Mouse (Mus musculus) heart, embryonic 14.5 days (tissue): ENCODE results near the gene Xkr7. TPM values are rescaled to one million over a fixed set of nuclear protein-coding genes. Genes with fewer than 3 reads are reported as not detected.

Experiments
- ATAC-seq: fragments of 200-750 bp; cut with Nextera tagmentation; 2 replicates; pipeline ENCODE4 v1.8.0; 2017; ENCODE audit warnings: low read depth, moderate TSS enrichment; ENCODE audit not compliant: insufficient number of reproducible peaks, insufficient read depth, low FRiP score
- H3K27ac ChIP-seq, 2 experiments: fragments of 200-500 bp in 1 of 2; fragments of 300-500 bp in 1 of 2; sonication (generic) in 1 of 2; replicated peaks in 1 of 2; 2 replicates each; pipeline ENCODE4 v1.5.1; 2012 to 2014; ENCODE audit warnings: low read depth in 2 of 2, low read length in 2 of 2, control low read depth in 1 of 2, mild to moderate bottlenecking in 1 of 2, mixed read lengths in 1 of 2; ENCODE audit not compliant: control insufficient read depth in 1 of 2, insufficient read depth in 1 of 2
- H3K27me3 ChIP-seq: fragments of 300-500 bp; sonication (generic); 2 replicates; pipeline ENCODE4 v1.6.1; 2014; ENCODE audit warnings: mild to moderate bottlenecking, low read length, control low read depth; ENCODE audit not compliant: control insufficient read depth, insufficient read depth
- H3K36me3 ChIP-seq: fragments of 300-500 bp; sonication (generic); 2 replicates; pipeline ENCODE4 v1.6.1; 2014; ENCODE audit warnings: mild to moderate bottlenecking, control low read depth, low read length, mixed read lengths; ENCODE audit not compliant: control insufficient read depth, insufficient read depth
- H3K4me1 ChIP-seq, 2 experiments: fragments of 200-500 bp in 1 of 2; fragments of 300-500 bp in 1 of 2; sonication (generic) in 1 of 2; 2 replicates each; pipeline ENCODE4 v1.6.1; 2012 to 2014; ENCODE audit warnings: low read length in 2 of 2, control low read depth in 1 of 2, mixed read lengths in 1 of 2; ENCODE audit not compliant: control insufficient read depth in 2 of 2, insufficient read depth in 2 of 2
- H3K4me2 ChIP-seq: fragments of 300-500 bp; sonication (generic); 2 replicates; pipeline ENCODE4 v1.6.1; 2014; ENCODE audit warnings: mild to moderate bottlenecking, low read length
- H3K4me3 ChIP-seq, 2 experiments: fragments of 200-500 bp in 1 of 2; fragments of 300-500 bp in 1 of 2; sonication (generic) in 1 of 2; 2 replicates each; pipeline ENCODE4 v1.5.1; 2012 to 2014; ENCODE audit warnings: low read length in 2 of 2, mild to moderate bottlenecking in 2 of 2, control low read depth in 1 of 2, low read depth in 1 of 2, moderate library complexity in 1 of 2; ENCODE audit not compliant: control insufficient read depth in 1 of 2, insufficient read depth in 1 of 2
- H3K9ac ChIP-seq: fragments of 300-500 bp; sonication (generic); 2 replicates; pipeline ENCODE4 v1.6.1; 2014; ENCODE audit warnings: mild to moderate bottlenecking, low read length
- H3K9me3 ChIP-seq: fragments of 300-500 bp; sonication (generic); 2 replicates; pipeline ENCODE4 v1.6.1; 2016; ENCODE audit warnings: low read length, control low read depth; ENCODE audit not compliant: control insufficient read depth
- WGBS: fragments of 180-500 bp; shearing (Covaris S2); extraction: QIAGEN DNeasy Blood & Tissue Kit; methylation state at CpG from one replicate; pipeline ENCODE4 v1.1.7; 2014; 5-methylcytosine and 5-hydroxymethylcytosine counted together
- polyA plus RNA-seq: library from polyadenylated mRNA; unstranded; fragments of >200 nt; fragmentation: Nextera tagmentation; extraction: Ambion mirVana; gene quantifications from 2 replicates; pipeline ENCODE4 v1.2.1, GENCODE M21; 2014

The Xkr7 gene
- polyA plus RNA-seq, 1 experiment from 2014 or later: not detected

DNA sequence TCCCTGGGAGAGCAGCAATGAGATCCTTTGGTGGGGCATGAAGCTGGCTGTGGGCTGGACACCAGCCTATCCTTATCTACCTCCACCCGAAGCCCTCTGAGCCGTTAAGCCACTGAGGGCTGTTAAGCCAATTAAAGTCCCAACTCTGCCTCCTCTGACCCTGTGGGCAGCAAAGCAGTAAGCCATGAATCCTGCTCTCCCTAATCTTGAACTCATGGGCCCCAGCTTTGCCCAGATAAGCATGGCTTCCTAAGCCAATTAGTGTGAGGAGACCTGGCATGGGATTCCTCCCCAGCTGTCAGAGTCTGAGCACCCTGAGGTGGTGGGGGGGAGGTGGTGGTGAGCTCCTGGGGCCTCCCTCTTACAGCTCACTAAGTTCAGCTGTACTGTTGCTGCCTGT, 5.0 kb downstream of the Xkr7 start:
- no peak overlapping the region for H3K4me3 ChIP-seq
- WGBS: 0% methylated on average over 2 of the region's 2 CpGs
- no peak overlapping the region for H3K4me2 ChIP-seq
- no peak overlapping the region for H3K9ac ChIP-seq
- no peak overlapping the region for H3K27ac ChIP-seq
- H3K36me3 ChIP-seq: no peaks in the 10 kb centered on the region
- H3K9me3 ChIP-seq: no peaks in the 10 kb centered on the region
- ATAC-seq: no peak
- peaks cover 53% of the 10 kb centered on the region for H3K27me3 ChIP-seq
- H3K4me1 ChIP-seq: peaks cover 0 to 4% of the 10 kb centered on the region in 2 experiments; a peak in 1 of 4 replicates

DNA sequence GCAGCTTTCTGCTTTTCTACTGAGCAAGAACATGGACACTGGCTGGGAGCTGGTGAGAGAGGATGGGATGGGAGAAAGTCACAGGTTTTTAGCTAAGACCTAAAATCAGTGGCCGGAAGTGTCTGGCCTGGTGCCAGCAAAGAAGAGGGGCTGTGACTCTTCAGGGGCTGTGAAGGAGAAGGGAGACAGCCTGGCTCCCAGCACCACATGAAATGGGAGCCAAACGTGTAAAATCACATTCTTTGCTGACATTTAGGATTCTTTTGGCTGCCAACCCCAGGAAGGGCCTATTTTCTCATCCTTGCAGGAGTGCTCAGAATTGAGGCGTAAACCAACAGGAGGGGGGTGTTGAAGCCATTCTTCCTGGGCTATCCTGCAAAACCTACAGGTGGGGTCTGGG, 12.2 kb downstream of the Xkr7 start:
- H3K4me1 ChIP-seq: no peaks in the 10 kb centered on the region; a peak in 1 of 4 replicates
- H3K4me2 ChIP-seq: no peak overlapping the region
- no peak overlapping the region for H3K27ac ChIP-seq
- ATAC-seq: no peak
- WGBS: 46% methylated on average over 3 of the region's 3 CpGs
- H3K27me3 ChIP-seq: no peaks in the 10 kb centered on the region
- H3K36me3 ChIP-seq: no peaks in the 10 kb centered on the region
- no peaks in the 10 kb centered on the region for H3K9me3 ChIP-seq
- no peak overlapping the region for H3K4me3 ChIP-seq
- H3K9ac ChIP-seq: no peak overlapping the region

DNA sequence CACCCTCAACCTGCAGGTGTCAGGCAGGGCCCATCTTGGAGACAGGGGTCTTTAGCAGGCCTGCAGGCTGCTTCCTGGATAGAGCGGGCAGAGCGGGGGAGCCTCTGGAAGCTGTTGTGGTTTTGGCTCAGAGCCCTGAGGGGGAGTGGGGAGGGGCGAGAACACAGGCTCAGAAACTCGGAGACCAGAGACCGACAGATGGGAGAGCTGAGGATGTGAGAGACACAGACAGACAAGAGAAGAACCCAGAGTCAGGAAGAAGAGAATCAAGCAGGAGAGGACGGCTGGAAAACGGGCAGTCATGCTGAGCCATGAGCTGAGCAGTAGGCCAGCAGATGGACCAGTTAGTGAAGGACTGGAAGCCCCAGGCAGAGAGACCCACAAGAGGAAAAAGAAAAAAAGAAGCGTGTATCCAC, 14.2 kb downstream of the Xkr7 start:
- Histone ChIP-seq H3K36me3 (no peaks in the 10 kb centered on the region), H3K4me2 (no peak overlapping the region), H3K4me3 (no peak overlapping the region), H3K4me1 (no peaks in the 10 kb centered on the region; a peak in 1 of 4 replicates), H3K27ac (no peak overlapping the region), H3K9ac (no peak overlapping the region), H3K9me3 (no peaks in the 10 kb centered on the region), H3K27me3 (peaks cover 3% of the 10 kb centered on the region)
- WGBS: 32% methylated on average over 8 of the region's 8 CpGs
- ATAC-seq: no peak

DNA sequence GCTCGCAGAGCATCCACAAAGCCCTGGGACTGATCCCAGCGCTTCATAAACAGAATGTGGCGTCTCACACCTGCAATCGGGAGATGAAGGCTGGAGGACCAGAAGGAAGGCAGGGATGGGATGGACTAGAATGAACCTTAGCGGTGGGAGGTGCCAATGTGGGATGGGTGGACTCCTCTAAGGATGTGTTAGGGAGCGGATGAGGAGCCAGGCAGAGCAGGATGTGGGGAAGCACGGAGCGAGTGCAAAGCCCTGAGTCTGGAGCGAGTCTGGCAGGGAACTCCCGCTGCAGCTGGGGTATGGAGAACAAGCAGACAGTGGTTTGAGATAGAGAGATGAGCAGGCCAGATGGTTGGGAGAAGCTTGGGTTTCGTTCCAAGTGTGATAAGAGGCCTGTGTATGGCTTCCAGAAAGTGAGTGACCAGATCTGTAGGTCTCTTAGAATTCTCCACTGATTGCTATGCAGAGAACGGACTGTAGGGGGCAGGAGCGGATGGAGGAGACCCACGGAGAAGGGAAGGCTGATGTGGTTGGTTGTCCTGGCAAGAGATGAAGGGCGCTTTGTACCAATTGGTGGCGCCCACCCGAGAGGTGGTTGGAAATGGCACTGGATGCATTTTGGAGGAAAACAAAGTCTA, 16.3 kb downstream of the Xkr7 start:
- no peak overlapping the region for H3K4me2 ChIP-seq
- no peak overlapping the region for H3K27ac ChIP-seq
- H3K27me3 ChIP-seq: peaks cover 24% of the 10 kb centered on the region
- H3K4me1 ChIP-seq: no peaks in the 10 kb centered on the region; a peak in 1 of 4 replicates
- H3K36me3 ChIP-seq: no peaks in the 10 kb centered on the region
- no peaks in the 10 kb centered on the region for H3K9me3 ChIP-seq
- no peak for ATAC-seq
- H3K4me3 ChIP-seq: no peak overlapping the region
- 33% methylated on average over 17 of the region's 17 CpGs for WGBS
- no peak overlapping the region for H3K9ac ChIP-seq

DNA sequence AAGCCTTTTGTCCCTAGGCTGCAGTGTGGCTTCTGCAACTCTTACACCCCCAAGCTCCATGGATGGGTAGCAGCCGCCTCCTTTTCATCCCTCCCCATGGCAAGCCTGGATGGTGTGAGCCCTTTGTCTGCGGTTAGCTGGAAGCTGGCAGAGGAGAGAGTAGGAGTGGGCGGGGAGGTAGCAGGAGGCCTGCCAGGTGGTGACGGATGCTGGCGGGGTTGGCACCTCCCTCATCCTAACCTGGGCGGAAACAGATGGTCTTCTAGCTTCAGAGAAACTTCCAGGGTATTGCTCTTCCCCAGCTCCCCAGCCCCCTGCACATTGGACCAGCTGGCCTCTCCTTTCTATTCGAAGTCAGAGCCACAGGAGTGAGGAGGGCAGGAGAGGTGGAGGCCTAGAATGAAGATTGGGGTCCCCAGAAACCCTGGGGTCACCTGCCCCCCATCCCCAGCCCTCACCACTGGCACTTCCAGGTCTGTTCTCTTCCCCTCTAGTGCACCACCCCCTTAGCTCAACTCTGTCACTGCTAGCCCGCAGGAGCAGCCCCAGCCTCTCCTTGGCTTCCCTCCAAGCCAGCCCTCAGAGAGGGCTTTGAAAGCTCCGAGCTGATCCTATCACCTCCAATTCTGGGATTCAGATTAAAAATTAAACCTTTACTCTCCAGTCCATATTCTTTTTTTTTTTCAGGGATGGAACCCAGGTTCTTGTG, 17.8 kb downstream of the Xkr7 start:
- no peaks in the 10 kb centered on the region for H3K9me3 ChIP-seq
- no peak overlapping the region for H3K4me3 ChIP-seq
- ATAC-seq: no peak
- H3K27me3 ChIP-seq: peaks cover 38% of the 10 kb centered on the region
- H3K9ac ChIP-seq: no peak overlapping the region
- no peaks in the 10 kb centered on the region for H3K36me3 ChIP-seq
- H3K27ac ChIP-seq: no peak overlapping the region
- no peak overlapping the region for H3K4me2 ChIP-seq
- no peaks in the 10 kb centered on the region; a peak in 1 of 4 replicates for H3K4me1 ChIP-seq
- WGBS: 36% methylated on average over 9 of the region's 9 CpGs

DNA sequence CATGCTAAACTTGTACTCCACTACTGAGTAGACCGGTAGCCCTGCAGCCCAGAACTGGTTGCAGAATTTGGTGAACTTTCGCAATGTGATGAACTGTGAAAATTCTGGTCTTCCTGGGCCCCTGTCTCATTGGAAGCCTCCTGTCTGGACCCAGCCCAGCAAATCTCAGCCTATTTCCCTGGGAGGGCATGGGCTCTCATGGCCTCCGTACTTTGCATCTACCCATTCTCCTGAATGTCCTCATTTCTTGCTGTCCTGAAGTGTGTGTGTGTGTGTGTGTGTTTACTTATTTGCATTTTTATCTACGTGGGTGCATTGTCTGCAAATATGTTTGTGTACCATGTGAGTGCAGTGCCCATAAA, 18.3 kb downstream of the Xkr7 start:
- no peak overlapping the region for H3K9ac ChIP-seq
- H3K27me3 ChIP-seq: peaks cover 43% of the 10 kb centered on the region
- no peak overlapping the region for H3K4me3 ChIP-seq
- no peaks in the 10 kb centered on the region; a peak in 1 of 4 replicates for H3K4me1 ChIP-seq
- H3K4me2 ChIP-seq: no peak overlapping the region
- no peak overlapping the region for H3K27ac ChIP-seq
- no peak for ATAC-seq
- H3K36me3 ChIP-seq: no peaks in the 10 kb centered on the region
- WGBS: 75% methylated on average over 4 of the region's 4 CpGs
- no peaks in the 10 kb centered on the region for H3K9me3 ChIP-seq

DNA sequence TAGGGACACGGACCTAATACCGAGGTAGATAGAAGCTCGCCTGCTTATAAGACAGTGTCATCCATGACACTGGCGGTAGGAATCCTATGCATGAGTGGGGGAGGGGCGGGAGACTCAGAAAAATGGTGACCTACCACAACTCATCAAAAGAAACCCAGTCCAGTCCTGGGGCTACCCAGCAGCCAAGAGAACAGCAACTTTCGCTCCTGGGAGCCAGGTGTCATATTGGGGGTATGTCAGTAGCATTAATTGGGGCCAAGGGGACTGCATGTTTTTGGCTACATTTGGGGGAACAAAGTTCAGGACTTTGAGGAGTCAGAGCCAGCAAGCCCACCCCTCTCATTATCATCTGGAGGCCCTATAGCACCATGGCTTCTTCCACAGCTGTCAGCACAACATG, 19.4 kb downstream of the Xkr7 start:
- 72% methylated on average over 6 of the region's 6 CpGs for WGBS

More for the DNA sequence above, 19.4 kb downstream of the Xkr7 start:
- no peak for ATAC-seq
- H3K4me3 ChIP-seq: no peak overlapping the region
- H3K4me2 ChIP-seq: no peak overlapping the region
- H3K27ac ChIP-seq: no peak overlapping the region
- no peaks in the 10 kb centered on the region for H3K36me3 ChIP-seq
- H3K9ac ChIP-seq: no peak overlapping the region
- H3K4me1 ChIP-seq: no peaks in the 10 kb centered on the region; a peak in 1 of 4 replicates
- no peaks in the 10 kb centered on the region for H3K9me3 ChIP-seq
- H3K27me3 ChIP-seq: peaks cover 44% of the 10 kb centered on the region
